Mouse (Mus musculus) neural tube, embryonic 15.5 days (tissue): ENCODE results near the gene Rtbdn. TPM values are rescaled to one million over a fixed set of nuclear protein-coding genes. Genes with fewer than 3 reads are reported as not detected.

Experiments used
- ATAC-seq: fragments of 200-750 bp; cut with Nextera tagmentation; 2 replicates; pipeline ENCODE4 v1.8.0; 2017; ENCODE audit warnings: mild to moderate bottlenecking, moderate TSS enrichment, moderate library complexity; ENCODE audit not compliant: low FRiP score
- H3K27ac ChIP-seq: fragments of 300-500 bp; sonication (generic); replicated peaks from 2 replicates; pipeline ENCODE4 v1.5.1; 2015; ENCODE audit warnings: mild to moderate bottlenecking, inconsistent platforms
- H3K27me3 ChIP-seq: fragments of 300-500 bp; sonication (generic); replicated peaks from 2 replicates; pipeline ENCODE4 v1.6.1; 2015; ENCODE audit warnings: inconsistent platforms
- H3K36me3 ChIP-seq: fragments of 300-500 bp; sonication (generic); 2 replicates; pipeline ENCODE4 v1.6.1; 2015; ENCODE audit warnings: inconsistent platforms
- H3K4me1 ChIP-seq: fragments of 300-500 bp; sonication (generic); 2 replicates; pipeline ENCODE4 v1.6.1; 2015; ENCODE audit warnings: inconsistent platforms
- H3K4me2 ChIP-seq: fragments of 300-500 bp; sonication (generic); 2 replicates; pipeline ENCODE4 v1.6.1; 2015; ENCODE audit warnings: inconsistent platforms, mild to moderate bottlenecking, moderate library complexity
- H3K4me3 ChIP-seq: fragments of 300-500 bp; sonication (generic); replicated peaks from 2 replicates; pipeline ENCODE4 v1.5.1; 2015; ENCODE audit warnings: mild to moderate bottlenecking, inconsistent platforms
- H3K9ac ChIP-seq: fragments of 300-500 bp; sonication (generic); replicated peaks from 2 replicates; pipeline ENCODE4 v1.6.1; 2015; ENCODE audit warnings: mild to moderate bottlenecking, inconsistent platforms
- H3K9me3 ChIP-seq: fragments of 300-500 bp; sonication (generic); replicated peaks from 2 replicates; pipeline ENCODE4 v1.6.1; 2016; ENCODE audit warnings: inconsistent platforms
- WGBS: fragments of 180-500 bp; shearing (Covaris S2); methylation state at CpG from one replicate; pipeline ENCODE4 v1.1.7; 2015; ENCODE audit warnings: mixed read lengths; 5-methylcytosine and 5-hydroxymethylcytosine counted together
- polyA plus RNA-seq: library from polyadenylated mRNA; unstranded; fragments of >200 nt; fragmentation: Nextera tagmentation; extraction: Ambion mirVana; gene quantifications from 2 replicates; pipeline ENCODE4 v1.2.1, GENCODE M21; 2015

Gene Rtbdn
- polyA plus RNA-seq, 1 experiment from 2014 or later: 3.8 TPM

DNA sequence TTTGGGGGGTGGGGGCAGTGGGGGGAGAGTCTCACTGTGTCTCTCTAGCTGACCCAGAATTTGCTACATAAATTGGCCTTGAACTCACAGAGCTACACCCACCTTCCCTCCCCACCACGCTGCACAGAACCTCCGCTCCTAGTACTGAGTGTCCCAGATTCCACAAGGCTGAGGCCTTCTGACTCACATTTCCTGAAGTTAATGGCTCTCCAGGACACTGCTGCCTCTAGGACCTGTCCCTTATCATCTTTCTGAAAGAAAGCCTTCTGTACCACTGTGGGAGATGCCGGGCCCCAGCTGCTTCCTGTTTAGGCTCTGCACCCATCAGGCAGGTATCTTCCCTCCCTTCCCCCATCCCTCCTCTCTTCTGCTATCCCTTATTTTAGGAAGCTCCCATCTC is 19.8 kb downstream of the Rtbdn start:
- peaks cover 49% of the 10 kb centered on the region for H3K4me1 ChIP-seq
- no peaks in the 10 kb centered on the region for H3K9me3 ChIP-seq
- 66% methylated on average over 3 of the region's 3 CpGs for WGBS
- peak overlapping the region; percentile 54 for H3K27ac ChIP-seq
- H3K4me2 ChIP-seq: peak overlapping the region; percentile 96
- H3K9ac ChIP-seq: no peak overlapping the region
- ATAC-seq: no peak
- H3K36me3 ChIP-seq: peaks cover 15% of the 10 kb centered on the region
- H3K4me3 ChIP-seq: 0 out of 2 replicates have a peak overlapping the region, but pooled peaks have one; percentile 69
- H3K27me3 ChIP-seq: no peaks in the 10 kb centered on the region

DNA sequence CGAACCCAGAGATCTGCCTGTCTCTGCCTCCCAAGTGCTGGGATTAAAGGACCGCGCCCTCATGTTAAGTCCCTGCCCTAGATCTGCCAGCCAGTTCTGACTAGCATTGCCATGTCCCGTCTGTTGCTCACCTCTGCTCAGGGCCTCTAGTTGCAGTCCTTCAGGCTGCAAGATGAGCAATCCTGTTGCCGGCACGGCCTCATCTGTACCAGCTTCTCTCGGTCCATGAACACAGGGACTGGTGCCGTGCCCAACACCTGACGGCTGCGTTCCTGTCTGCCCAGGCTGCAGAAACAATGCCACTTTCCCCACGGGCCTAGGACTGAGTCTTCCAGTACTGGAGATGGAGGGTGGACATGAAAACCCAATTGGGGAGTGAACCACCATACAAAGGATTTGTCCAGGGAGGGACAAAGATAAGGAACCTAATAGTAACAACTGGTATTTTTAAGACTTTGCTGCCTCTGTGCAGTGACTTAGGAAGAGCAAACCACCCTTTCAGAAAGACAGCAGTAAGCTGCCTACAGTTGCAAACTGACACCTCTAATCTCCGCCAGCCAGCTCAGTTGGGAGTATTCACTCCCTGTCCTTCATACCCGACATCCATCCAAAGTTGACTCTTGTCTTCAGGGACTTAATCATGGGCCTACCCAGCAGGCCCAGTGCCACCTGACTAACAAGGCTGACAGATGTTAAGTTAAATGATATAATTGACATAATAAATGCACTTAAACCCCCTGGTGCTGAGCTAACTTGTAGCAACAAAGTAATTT is 20.9 kb downstream of the Rtbdn start:
- Histone ChIP-seq H3K27me3 (no peaks in the 10 kb centered on the region), H3K27ac (no peak overlapping the region), H3K36me3 (peaks cover 20% of the 10 kb centered on the region), H3K9ac (no peak overlapping the region), H3K4me3 (no peak overlapping the region), H3K9me3 (no peaks in the 10 kb centered on the region), H3K4me2 (no peak overlapping the region), H3K4me1 (peaks cover 50% of the 10 kb centered on the region)
- ATAC-seq: no peak
- 91% methylated on average over 13 of the region's 13 CpGs for WGBS

DNA sequence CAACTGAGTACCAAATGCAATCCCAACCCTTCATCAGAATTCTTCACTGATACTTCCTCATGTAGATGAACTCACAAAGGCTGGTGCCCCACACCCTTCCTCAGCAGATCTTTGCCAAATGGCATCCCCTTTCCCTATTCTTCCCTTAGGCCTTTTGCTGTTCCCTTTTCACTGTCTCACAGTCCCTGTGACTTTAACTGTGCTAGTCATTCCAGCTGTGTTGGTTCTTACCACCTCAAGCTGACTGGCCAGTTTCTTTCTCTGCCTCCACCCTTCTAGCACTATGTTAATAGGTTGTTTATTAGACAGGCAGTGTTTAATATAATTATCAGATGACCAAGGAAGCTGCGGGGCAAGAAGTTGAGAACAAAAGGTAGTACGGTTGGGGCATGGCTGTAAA is 21.9 kb downstream of the Rtbdn start:
- ATAC-seq: no peak
- Histone ChIP-seq H3K4me3 (peak overlapping the region; percentile 73), H3K9me3 (no peaks in the 10 kb centered on the region), H3K27ac (peak overlapping the region; percentile 88), H3K9ac (peak overlapping the region; percentile 87), H3K4me1 (peaks cover 50% of the 10 kb centered on the region), H3K27me3 (no peaks in the 10 kb centered on the region), H3K36me3 (peaks cover 29% of the 10 kb centered on the region), H3K4me2 (peak overlapping the region; percentile 71)
- WGBS: 14% methylated on average over 2 of the region's 2 CpGs

DNA sequence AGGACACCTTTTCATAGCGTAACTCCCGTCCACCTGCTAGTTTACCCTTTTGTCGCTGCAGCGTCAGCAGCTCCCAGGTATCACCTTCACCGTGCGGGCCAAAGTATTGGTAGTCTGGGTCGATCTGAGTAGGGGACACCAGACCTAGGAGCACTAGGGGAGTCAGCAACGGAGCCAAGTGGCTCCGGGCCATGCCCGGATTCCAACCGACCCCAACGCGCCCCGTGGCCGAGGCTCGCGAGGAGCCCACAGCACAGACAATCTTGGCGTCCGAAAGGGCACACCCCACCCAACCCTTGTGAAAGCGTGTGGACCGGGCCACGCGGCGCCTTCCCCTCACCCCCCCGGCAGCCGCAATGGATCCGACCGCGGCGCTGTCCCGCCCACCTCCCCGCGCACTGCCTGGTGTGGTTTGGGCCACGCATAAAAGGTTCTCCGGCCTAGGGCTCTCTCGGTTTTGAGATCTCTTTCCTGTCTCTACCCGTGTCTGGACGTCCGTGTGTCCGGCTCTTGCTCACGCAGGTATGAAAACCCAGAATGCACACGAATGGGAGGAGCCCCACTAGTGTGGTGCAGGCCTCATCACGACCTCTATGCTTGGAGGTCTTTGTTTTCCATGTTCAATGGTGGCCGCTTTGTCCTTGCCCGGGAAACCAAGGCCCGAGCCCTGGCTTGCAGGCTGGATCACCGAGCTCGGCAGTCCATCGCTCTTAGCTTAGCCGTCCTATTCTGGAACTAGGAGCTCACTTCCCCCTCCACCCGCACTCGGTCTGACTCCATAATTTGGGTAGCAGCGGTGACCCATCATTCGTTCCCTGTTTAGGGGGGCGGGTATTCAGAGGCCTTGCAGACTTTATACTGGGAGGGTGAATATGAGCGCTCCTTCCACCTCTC is 22.7 kb downstream of the Rtbdn start, which contains the start of the genes Gm49661, Prdx2 and Rnaseh2a:
Gene Gm49661, minus strand, starts transcription at position 193 of the 894 bp plus-strand sequence.
Gene Prdx2, plus strand, starts transcription at position 347 of the 894 bp plus-strand sequence.
Gene Rnaseh2a, minus strand, starts transcription at position 527 of the 894 bp plus-strand sequence.
- WGBS: under 1% methylated on average over 56 of the region's 56 CpGs
- no peaks in the 10 kb centered on the region for H3K27me3 ChIP-seq
- peaks cover 52% of the 10 kb centered on the region for H3K4me1 ChIP-seq
- peak; percentile 83 for ATAC-seq
- H3K27ac ChIP-seq: peak within 1 kb of the TSS; percentile 88
- peak within 1 kb of the TSS; percentile 87 for H3K9ac ChIP-seq
- peaks cover 34% of the 10 kb centered on the region for H3K36me3 ChIP-seq
- peak within 1 kb of the TSS; percentile 73 for H3K4me3 ChIP-seq
- peak within 1 kb of the TSS; percentile 71 for H3K4me2 ChIP-seq
- no peaks in the 10 kb centered on the region for H3K9me3 ChIP-seq

DNA sequence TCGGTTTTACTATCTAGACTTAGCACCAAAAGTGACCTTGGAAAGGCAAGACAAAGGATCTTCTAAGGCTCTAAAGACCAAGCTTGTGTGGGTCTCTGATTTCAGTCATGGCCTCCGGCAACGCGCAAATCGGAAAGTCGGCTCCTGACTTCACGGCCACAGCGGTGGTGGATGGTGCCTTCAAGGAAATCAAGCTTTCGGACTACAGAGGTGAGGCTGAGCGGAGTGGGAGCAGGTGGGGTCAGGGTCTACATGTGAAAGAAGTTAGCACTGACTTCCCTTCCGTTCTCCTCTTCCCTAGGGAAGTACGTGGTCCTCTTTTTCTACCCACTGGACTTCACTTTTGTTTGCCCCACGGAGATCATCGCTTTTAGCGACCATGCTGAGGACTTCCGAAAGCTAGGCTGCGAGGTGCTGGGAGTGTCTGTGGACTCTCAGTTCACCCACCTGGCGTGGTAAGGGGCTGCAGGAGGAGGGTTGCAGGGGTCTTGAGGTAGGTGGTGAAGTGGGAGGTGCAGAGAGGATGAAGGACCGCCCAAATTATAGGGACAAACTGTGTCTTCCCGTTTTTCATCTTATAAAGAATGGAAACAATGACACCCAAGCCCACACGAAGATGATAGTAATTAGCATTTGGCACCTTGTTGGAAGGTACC is 23.5 kb downstream of the Rtbdn start:
- no peak for ATAC-seq
- Histone ChIP-seq H3K9ac (peak overlapping the region; percentile 87), H3K9me3 (no peaks in the 10 kb centered on the region), H3K4me3 (peak overlapping the region; percentile 73), H3K27me3 (no peaks in the 10 kb centered on the region), H3K36me3 (peaks cover 38% of the 10 kb centered on the region), H3K27ac (peak overlapping the region; percentile 88), H3K4me2 (peak overlapping the region; percentile 71), H3K4me1 (peaks cover 52% of the 10 kb centered on the region)
- WGBS: 8% methylated on average over 21 of the region's 21 CpGs

DNA sequence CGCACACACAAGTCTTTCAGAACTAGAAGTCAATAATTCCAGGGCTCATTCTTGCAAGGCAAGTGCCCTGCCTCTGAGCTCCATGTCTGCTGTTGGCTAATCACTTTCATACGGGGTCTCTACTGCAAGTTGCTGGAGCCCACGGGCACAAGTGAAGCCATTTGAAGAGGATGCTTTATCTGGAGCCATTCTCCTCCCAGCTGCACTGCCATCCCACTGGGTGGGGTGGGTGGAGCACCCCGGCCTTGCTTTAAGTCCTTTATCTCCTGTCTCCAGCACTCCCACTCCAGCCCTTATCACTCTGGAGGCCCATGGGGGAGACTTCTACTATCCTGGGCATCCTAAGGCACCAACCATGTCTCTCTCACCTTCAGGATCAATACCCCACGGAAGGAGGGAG is 24.1 kb downstream of the Rtbdn start:
- WGBS: 69% methylated on average over 5 of the region's 5 CpGs

DNA sequence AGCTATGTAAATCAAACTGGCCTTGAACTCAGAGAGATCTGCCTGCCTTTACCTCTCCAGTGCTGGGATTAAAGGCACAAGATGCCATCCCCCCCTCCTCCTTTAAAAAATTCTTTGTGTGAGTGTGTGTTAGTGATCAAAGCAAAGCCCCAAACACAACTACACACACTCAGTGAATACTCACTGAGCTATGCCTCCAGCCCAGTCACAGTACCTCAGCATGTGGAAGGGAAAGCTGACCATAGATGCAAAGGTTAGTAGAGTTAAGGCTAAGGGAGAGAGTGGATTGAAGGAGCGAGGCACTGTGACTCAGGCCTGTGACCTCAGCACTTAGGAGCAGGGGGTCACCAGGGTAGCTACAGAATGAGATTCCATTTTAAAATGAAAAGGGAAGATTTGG is 26.3 kb downstream of the Rtbdn start:
- Histone ChIP-seq H3K27ac (no peak overlapping the region), H3K4me3 (no peak overlapping the region), H3K27me3 (no peaks in the 10 kb centered on the region), H3K9me3 (no peaks in the 10 kb centered on the region), H3K4me2 (no peak overlapping the region), H3K9ac (no peak overlapping the region), H3K4me1 (peaks cover 62% of the 10 kb centered on the region), H3K36me3 (peaks cover 39% of the 10 kb centered on the region)
- no peak for ATAC-seq
- 96% methylated on average over 1 of the region's 1 CpGs for WGBS

More for the DNA sequence above, 24.1 kb downstream of the Rtbdn start:
- H3K9me3 ChIP-seq: no peaks in the 10 kb centered on the region
- no peak overlapping the region; the same call in 1 of the 2 replicates for H3K27ac ChIP-seq
- H3K4me3 ChIP-seq: peak overlapping the region; percentile 73
- H3K9ac ChIP-seq: peak overlapping the region; percentile 87
- peak overlapping the region; percentile 71 for H3K4me2 ChIP-seq
- peaks cover 54% of the 10 kb centered on the region for H3K4me1 ChIP-seq
- no peak for ATAC-seq
- H3K27me3 ChIP-seq: no peaks in the 10 kb centered on the region
- peaks cover 39% of the 10 kb centered on the region for H3K36me3 ChIP-seq

DNA sequence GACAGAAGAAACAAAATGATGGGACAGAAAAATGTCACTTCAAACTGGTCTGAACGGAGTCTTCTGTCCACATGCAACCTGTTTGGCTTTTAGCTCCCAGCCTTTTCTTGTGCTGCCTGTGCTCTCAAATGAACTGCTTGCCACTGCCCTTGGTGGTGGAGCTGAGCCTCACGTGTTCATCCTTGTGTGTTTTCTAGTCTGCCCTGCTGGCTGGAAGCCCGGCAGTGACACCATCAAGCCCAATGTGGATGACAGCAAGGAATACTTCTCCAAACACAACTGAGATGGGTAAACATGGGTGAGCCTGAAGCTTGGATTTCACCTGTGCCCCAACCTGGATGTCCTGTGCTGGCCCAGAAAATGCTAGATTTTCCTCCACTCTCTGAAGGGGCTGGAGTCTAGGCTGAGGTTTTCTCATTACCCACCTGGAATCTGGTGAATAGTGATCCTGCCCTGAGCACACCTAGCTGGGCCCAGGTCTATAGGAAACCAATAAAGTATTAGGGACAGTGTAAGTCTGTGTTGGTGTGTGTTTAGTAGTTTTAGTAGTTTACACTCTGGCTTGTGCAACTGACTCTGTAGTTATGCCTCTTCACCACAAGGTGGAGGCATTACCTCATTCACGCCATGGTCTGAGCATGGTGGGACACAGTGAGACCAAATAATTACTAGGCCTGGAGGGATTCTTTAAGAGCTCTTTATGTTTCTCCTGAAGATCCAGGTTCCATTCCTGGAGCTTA is 27.2 kb downstream of the Rtbdn start:
- Histone ChIP-seq H3K4me2 (no peak overlapping the region), H3K4me1 (peaks cover 62% of the 10 kb centered on the region)
- WGBS: 55% methylated on average over 4 of the region's 4 CpGs

DNA sequence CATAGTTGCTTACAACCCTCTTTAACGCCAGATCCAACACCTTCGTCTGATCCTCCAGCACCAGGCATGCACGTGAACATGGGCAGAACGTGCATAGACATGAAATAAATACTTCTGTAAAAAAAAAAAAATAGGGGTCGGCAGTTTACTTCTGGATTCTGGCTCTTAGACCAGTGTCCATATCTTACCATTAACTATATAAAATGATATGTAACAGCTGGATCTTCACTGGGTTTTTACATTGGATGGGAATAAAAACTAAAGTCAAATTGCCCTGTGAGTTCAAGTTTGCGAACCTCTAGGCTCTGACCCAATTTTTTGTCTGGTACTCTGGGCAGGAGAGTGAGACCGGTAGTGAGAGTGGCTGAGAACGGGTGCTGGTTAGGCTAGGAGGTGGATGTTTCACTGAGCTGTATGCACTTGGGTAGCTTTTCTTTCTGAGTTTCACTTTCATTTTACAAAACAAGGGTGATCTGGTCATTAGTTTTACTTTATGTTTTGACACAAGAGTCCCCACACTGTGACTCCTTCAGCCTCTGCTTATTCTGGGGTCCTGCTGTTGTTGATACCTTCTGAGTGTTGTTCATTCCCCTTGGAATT is 27.9 kb downstream of the Rtbdn start:
- Histone ChIP-seq H3K4me1 (peaks cover 69% of the 10 kb centered on the region), H3K27ac (no peak overlapping the region), H3K4me2 (no peak overlapping the region), H3K27me3 (no peaks in the 10 kb centered on the region), H3K9ac (no peak overlapping the region), H3K4me3 (no peak overlapping the region), H3K36me3 (peaks cover 39% of the 10 kb centered on the region), H3K9me3 (no peaks in the 10 kb centered on the region)
- no peak for ATAC-seq
- 80% methylated on average over 8 of the region's 8 CpGs for WGBS

More for the DNA sequence above, 27.2 kb downstream of the Rtbdn start:
- peaks cover 39% of the 10 kb centered on the region for H3K36me3 ChIP-seq
- no peak overlapping the region for H3K9ac ChIP-seq
- H3K4me3 ChIP-seq: no peak overlapping the region
- no peak for ATAC-seq
- no peaks in the 10 kb centered on the region for H3K27me3 ChIP-seq
- H3K9me3 ChIP-seq: no peaks in the 10 kb centered on the region
- H3K27ac ChIP-seq: no peak overlapping the region

DNA sequence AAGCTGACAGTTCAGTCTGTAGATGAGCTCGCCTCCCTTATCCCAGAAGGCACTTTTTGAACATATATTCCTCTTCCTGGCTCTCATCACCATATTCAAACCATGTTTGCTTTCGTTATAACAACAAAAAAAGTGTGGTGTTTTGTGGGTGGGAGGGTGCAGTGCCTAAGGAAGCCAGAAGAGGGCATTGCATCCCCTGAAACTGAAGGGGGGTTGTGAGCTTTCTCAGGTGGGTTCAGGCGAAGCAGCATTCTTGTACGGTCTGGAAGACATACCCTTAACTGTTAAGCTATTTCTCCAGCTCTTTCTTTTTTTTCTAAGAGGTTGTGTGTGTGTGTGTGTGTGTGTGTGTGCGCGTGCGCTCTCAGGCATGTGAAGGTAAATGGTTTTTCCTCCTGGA is 28.6 kb downstream of the Rtbdn start:
- Histone ChIP-seq H3K4me2 (peak overlapping the region; percentile 99), H3K4me3 (peak overlapping the region; percentile 59; the same call in 1 of the 2 replicates), H3K4me1 (peaks cover 74% of the 10 kb centered on the region), H3K27me3 (no peaks in the 10 kb centered on the region), H3K9ac (no peak overlapping the region), H3K9me3 (no peaks in the 10 kb centered on the region), H3K27ac (no peak overlapping the region), H3K36me3 (peaks cover 39% of the 10 kb centered on the region)
- 38% methylated on average over 7 of the region's 7 CpGs for WGBS
- no peak for ATAC-seq
